Mouse (Mus musculus): Measurements from ENCODE around the gene Cttn.

Gene Cttn

DNA sequence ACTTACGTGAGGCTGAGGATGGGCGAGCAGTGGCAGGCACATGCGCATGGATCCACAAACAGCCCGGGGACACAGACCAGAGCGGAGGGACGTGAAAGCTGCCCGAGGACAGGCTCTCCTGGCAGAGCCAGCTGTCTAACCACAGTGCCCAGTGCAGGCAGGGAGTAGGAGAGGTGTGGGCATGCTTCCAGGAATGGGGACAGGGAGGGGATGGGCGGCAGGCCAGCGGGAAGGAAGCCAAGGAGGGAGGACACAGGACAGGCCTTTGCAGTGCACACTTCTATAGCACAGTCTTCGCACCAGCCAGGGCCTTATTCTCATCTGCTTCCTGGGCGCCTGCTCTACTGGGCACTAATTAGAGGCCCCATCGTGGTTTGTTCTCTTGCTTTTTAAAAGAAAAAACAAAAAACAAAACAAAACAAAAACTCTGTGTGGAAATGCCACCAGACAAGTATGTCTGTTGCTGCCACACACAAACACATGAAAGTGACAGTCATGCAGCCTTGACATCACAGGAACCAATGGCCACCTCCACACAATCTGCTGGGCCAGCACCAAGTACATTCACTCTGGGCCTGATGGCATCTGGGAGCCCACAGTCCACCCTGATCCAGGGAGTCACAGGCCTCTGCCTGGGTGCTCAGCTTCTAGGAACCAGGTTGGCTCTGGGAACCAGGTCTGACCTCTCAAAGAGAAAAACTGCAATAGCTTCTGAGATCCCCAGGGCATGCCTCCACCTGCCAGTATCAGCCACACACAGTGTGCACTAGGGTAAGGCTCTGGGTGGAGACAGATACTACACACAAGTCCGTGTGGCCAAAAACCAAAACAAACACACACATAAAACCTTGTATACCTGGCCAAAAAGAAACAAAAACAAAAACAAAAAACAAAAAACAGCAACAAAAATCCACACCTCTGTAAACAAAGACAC, 20.9 kb downstream of the Cttn start:
- DNase-seq (ENCODE audit: low read depth): no peak

DNA sequence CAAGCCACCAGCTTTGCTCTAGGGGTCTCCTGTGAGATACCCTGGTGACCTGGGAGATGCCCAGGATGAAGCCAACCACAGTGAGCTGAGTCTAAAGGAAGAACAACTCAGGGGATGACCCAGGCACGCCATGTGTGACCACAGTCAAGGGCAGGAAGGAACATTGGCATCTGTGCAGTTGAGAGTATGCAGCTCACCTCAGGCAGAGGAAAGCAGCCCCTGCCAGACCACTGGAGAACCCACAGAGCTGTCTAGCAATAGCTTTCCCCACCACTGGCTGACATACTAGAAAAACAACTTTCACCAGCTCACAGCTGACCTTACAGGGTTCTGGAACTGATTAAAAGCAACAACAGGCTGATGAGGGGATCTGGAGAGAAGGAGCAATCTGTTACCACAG, 22.6 kb downstream of the Cttn start:
- DNase-seq (ENCODE audit: low read depth): no peak

DNA sequence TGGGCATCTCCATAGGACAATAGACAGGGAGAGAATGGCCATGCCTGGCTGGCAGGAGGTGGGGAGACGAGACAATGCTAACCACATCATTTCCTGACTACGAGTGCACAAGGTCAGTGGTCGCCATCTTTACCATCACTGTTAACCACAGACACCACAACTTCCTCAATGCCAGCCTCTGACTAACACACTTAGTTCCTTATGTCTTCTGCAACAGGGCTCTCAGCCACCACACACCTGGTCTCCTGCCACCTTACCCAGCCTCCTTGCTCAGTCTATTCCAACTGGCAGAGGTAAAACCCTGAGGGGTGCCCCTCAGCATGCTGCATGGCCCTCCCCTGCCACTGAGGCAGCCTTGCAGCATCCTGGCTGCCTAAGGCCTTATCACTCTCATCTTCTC, 23.7 kb downstream of the Cttn start:
- DNase-seq (ENCODE audit: low read depth): no peak

DNA sequence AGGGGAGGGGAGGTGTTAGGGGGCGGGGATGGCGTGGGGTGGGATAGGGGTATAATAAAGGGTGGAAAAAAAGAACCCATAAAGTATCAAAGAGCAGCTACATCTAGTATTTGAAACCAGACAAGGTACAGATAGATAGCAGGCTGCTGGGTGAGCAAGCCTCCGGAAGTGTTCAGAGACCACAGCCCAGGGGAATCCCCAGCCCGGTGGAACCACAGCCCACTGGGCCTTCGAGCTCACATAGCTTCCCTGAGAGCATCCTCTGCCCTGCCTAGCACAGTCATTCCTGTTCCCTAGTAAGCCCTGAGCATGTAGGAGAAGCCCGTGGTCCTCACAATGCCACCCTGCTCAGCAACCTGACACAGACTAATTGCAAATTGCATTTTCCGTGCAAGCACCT, 26.0 kb downstream of the Cttn start:
- no peak for DNase-seq (ENCODE audit: low read depth)

DNA sequence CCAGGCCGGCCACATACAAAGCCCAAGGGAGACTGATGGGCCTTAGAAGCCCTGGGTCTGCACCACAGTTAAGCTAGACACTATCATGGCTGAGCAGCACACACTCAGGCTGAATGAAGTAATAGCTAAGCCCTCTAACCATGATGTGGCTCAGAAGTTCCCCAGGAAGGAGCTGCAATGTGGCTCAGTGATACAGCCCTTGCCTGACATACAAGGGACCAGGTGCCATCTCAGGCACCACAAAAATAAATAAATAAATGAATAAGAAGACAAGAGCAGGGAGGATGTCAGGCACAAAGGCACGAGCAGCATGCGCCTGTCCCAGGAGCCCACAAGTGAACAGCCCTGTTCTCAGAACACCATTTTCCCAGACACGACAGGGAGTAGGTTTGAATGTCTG, 28.8 kb downstream of the Cttn start:
- DNase-seq (ENCODE audit: low read depth): no peak

DNA sequence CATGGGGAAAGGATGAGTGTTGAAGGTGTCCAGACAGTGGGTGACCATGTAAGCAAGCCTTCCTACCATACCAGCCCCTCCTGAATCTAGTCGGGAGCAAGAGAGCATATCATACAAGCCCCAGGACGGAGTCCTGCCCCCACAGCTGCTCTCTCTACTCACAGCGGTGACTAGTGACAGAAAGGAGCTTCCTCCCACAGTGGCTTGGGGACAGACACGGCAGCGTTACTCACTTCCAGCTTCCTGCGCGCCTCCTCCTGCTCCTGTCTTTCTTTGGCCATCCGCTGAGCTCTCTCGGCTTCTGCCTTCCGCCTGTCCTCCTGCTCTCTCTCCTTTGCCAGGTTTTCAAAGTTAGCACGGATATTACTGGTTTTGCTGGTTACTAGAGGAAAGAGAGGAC, 29.3 kb downstream of the Cttn start:
- no peak for DNase-seq (ENCODE audit: low read depth)

DNA sequence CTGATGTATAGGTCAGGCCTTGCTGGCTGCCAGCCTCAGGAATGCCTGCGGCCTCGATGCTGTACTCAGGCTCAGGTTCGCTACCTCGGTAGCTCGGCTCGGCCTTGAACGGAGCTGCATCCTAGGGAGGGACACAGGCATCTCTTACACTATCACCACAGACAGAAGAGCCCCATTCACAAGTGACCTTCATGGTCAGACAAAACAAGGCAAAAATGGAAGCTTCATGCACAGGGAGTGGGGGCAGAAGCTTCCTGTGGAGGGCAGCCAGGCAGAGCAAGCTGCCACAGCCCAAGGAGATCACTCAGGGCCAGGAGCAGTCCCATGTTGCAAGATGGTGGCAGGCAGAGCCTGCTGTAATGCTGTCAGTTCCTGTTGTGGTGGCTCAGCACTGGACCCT, 32.0 kb downstream of the Cttn start:
- no peak for DNase-seq (ENCODE audit: low read depth)

DNA sequence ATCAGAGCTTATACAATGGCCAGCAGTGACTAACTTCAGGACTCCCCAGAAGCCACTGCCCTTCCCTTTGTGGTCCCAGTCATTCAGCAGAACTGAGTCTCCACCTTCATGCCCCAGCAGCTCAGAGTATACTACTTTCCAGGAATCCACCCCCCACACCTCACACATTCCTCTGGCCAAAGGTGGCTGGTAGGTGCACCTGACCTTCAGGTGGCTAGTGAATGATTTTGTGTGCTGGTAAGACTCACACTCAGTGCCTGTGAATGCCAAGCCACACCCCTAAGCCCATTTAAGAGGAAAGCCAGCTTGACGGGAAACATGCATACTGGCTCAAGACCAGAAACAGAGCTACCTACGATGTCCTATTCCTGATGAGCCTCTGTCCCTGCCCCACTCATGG, 37.9 kb downstream of the Cttn start:
- DNase-seq (ENCODE audit: low read depth): no peak

DNA sequence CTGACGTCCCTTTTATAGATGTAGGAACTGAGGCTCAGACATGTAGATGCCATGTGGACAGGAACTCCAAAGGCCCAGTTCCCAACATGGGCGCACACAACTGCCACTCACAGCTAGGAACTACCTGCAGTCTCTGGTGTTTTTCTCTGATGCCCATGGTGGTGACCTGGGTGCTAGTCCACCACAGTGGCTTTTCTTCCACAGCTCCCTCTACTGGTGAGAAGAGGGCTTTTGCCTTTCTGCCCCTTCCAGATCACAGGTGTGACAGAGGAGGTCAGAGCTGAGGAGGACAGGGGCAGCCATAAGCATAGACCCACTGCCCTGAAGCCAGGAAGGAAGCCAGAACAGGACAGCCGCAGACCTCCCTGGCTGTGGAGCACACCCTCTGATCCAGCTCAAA, 43.3 kb downstream of the Cttn start:
- DNase-seq (ENCODE audit: low read depth): no peak

DNA sequence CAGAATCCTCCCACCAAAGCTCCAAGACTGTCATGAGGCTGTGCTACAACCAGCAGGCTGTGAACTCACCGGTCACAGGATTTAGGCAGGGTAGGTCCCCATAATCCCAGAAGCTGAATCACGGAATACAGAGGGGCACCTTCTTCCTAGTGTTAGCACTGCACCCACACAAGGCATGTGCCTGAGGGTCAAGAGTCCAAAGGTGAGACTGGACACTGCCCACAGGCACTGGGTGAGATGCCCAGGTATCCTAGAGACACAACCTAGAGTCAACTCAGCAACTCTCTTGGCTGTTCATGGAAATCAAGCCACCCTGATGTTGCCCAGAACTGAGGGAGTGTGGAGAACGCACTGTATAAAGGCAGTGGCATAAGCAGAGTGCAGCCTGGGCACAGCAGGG, 44.2 kb downstream of the Cttn start:
- no peak for DNase-seq (ENCODE audit: low read depth)

DNA sequence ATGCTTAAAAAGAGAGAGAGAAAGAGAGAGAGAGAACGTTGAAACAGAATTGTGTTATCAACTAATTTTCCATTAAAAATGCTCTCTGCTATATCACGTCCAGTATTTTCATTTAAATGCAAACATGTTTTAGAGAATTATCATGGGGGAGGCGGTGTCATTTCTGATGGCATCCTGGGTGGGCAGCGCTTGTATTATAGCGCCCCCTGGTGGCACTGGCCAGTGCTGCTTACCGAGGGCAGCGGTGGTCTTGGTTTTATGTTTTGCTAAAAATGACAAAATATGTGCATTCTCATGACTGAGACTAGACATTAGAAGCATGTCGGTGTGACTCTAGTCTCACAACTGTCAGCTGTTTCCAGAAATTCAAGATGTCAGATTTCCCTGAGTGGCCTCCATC, 44.9 kb downstream of the Cttn start:
- DNase-seq (ENCODE audit: low read depth): peak; percentile 16

DNA sequence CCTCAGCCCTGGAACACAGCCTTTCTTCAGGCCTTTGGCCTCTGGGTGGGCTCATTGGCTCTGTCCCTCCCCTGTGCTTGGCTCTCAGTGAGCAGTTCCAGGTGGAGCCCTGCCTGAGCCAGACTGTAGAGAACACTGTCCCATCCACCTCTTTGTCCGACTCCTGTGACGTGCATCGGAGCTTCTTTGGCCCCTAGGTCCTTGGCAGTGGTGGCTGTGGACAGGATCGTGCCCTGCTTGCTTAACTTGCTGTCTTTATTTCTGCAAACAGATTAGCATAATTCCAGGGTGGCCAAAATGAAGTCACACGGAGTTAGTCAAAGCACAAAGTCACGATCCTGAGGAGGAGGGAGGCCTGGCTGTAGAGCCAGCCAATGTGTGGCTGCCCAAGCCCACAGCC, 49.3 kb downstream of the Cttn start:
- no peak for DNase-seq (ENCODE audit: low read depth)

DNA sequence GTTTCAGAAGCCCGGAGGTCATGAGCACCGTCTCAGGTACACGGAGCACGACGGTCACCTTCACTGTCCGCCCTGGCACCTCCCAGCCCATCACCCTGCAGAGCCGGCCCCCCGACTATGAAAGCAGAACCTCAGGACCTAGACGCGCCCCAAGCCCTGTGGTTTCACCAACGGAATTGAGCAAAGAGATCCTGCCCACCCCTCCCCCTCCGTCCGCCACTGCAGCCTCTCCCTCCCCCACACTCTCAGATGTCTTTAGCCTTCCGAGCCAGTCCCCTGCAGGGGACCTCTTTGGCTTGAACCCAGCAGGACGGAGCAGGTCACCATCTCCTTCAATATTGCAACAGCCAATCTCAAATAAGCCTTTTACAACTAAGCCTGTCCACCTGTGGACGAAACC, 50.3 kb downstream of the Cttn start:
- no peak for DNase-seq (ENCODE audit: low read depth)

DNA sequence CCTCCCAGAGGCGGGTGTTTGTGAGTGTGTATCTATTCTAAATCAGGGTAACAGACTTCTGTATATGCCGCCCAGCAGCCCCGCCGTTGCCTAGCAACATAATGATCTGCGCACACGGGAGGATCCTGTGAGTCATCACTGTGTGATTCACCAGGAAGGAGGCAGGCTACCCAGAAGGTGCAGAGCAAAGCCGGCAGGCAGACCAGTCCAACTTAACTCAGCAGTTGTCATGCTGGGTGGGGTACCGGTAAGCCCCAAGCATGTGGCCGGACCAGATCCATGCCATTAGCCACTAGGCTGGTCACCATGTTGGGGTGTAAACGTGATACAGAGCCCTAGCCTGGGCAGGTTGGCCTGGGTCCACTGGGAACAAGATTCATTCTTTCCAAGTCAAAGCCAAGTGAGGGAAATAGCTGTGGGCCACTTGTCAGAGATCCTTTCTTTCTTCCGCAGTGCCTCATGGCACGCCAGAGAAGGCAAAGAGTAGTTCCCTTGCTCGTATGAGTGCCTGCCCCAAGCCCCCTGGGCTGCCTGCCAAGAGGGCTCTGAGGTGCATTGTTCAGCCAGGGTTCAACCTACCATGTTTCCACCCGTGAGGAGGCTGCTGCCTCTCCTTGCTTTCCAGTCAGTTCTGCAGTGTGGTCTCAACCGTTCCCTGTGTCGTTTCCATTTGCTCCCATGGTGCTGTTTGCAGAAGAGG, 53.0 kb downstream of the Cttn start:
- no peak for DNase-seq (ENCODE audit: low read depth)

DNA sequence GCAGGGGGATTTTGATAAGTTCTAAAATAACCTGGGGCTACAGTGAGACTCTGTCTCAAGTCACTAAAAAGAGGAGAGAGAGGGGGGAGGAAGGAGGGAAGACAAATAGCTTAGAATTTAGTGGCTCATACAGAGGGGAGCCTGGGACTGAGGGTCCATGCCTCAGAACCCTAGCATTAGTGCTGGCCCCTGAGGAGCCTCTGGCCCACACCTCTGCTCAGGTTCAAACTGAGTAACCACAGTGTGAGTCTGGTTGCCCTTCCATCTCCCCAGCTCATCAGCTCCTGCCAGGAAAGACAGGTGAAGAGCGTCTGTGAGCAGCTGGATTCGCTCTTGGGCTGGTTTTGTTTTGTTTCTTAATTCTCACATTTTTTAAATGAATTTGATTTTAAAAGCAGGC, 53.6 kb downstream of the Cttn start:
- no peak for DNase-seq (ENCODE audit: low read depth)

DNA sequence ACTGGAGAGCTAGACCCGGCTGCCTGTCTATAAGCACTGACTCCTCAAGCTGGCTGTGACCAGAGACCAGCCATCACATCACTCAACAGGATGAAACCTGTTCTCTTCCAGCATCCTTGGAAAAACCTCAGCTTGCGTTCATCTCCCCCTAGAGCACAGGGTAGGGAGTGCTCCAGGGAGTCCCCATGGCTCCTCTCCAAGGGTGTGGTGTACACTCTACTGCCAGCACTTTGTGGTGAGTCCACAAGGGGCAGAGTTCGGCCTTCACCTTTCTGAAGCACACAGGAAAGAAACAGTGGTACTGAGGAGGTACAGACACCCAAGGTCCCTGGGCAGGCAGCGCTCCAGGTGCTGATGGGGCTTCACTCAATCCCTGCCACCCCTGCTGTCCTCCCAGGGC, 55.0 kb downstream of the Cttn start:
- no peak for DNase-seq (ENCODE audit: low read depth)

DNA sequence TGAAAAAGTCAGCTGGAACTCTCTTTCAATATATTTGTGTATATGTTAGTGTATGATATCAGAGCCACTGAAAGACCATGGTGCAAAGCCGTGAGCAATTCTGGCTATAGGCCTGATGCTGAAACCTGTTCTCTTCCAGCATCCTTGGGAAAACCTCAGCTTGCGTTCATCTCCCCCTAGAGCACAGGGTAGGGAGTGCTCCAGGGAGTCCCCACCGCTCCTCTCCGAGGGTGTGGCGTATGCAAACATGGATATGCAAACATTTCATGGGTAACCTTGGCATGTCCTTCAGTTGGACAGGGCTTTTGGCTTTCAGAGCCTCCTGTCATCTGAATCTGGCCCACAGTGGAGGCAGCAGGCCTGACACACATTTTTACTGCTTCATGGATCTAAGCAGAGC, 56.2 kb downstream of the Cttn start:
- no peak for DNase-seq (ENCODE audit: low read depth)

DNA sequence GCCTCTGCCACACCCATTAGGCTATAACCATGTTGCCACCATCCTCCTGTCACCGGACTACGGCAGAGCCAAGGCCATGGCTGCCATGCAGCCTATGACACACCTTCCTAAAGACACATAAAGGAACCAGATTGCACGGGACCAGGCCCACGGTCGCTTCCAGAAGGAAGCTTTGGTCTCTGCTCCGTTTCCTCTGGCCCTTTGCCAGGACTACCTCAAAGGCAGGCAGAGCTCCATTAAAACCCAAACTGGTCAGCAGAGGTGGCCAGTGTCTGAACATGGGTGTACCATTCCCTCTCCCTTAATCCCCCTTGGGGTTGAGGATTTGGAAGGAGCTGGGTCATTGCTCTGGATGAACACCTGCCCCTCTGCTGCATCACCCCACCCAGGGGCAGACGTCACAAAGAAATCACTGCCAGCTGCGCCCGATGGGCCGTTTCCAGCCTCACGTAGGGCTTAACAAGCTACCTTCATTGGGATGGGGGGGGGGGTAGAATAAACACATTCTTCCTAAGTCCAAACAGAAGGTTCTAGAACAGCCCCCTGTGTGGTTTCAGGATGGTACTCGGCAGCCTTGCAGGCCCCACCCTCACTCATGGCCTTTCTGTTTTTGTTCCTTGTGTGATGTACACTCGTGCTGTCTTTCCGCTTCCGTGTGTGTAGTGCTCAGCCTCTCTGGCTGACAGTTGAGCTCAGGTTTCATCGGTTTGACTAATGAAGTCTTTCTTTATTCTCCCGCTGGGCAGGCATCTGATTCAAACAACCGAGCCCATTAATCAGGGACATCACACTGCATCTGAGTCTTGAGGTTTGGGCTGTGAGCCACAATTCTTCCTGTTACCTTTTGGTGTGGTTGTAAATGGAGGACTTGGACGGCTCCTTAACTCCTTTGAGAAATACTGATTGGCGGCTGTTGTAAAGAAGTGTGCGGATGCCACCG, 58.6 kb downstream of the Cttn start:
- DNase-seq (ENCODE audit: low read depth): no peak

DNA sequence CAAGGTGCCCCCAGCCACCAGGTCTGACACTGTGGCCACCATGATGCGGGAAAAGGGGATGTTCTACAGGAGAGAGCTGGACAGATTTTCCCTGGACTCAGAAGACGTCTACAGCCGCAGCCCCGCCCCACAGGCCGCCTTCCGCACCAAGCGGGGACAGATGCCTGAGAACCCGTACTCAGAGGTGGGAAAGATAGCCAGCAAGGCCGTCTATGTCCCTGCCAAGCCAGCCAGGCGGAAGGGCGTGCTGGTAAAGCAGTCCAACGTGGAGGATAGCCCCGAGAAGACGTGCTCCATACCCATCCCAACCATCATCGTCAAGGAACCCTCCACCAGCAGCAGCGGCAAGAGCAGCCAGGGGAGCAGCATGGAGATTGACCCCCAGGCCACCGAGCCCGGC, 61.1 kb downstream of the Cttn start:
- no peak for DNase-seq (ENCODE audit: low read depth)

DNA sequence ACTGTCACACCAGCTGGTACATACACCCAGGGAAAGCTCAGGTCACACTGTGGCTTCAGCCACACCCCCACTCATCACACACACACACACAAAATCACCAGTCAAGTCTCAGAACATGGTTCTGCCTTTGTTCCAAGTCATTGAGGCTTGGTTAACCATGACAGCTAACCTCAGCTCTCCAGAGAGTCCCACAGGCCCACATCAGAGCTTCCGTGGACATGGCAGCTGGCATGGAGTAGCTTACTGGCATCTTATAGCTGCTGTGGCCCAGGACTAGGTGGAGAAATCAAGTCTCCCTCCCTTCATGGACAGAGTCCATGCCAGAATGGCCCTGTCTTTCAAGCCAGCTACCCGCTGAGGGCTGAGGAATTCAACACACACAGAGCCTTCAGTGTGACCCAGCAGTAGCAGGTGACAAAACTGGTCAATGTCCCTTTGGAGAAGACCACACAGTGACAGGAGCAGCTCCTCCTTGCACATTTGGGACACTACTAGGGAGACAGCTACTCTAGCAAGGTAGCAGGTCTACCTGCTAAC, 62.3 kb downstream of the Cttn start:
- no peak for DNase-seq (ENCODE audit: low read depth)

DNA sequence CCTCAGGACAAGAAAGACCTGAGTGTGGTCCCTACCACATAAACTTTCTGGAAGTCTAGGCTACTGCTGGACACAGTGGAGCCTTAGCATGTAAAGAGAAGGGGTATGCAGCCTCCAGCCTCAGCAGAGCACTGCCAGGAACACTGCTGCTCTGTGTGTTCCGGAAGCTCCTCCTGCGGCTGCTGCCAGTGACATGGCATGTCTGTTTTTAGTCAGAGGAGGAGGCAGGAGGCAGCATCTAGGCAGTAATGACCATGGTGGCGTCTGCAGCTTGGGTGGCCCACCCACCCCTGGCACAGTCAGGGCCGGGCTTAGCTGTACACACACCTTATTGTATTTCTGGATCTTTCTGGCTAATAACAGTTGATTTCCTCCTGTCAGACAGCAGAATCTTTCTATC, 63.1 kb downstream of the Cttn start:
- DNase-seq (ENCODE audit: low read depth): no peak

DNA sequence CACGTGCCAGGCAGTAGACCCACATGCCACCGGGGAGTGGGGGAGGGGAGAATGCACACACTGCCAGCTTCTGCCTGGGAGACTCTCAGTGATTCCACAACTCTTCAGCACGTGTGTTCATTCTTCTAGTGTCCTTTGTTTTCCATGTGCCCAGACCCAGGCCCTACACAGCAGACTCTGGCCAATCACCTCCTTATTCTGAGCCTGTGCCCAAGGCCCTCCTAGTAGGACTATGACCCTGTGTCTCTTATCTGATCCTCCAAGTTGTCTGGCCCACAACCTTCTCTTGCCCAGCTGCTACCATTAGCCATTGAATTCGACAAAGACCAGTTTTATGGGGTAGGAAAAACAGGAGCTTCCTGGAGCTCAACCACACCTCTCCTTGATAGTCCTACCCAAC, 68.3 kb downstream of the Cttn start:
- DNase-seq (ENCODE audit: low read depth): no peak

Measured in c-Kit-positive CD71-positive TER-119-negative erythroid progenitor cells, embryonic 14.5 days (primary cell).